Mouse (Mus musculus) thymus, adult 2 months (tissue): ENCODE data around the gene Styx.

Experiments used
- CTCF ChIP-seq: fragments of 200-500 bp; IDR thresholded peaks from 2 replicates; pipeline ENCODE4 v1.5.1; 2012; ENCODE audit warnings: mild to moderate bottlenecking, control low read depth, low read length, moderate library complexity, borderline replicate concordance; ENCODE audit not compliant: control insufficient read depth, poor library complexity, insufficient read depth; ENCODE audit errors: extremely low read depth
- POLR2A ChIP-seq: fragments of 200-500 bp; IDR thresholded peaks from 2 replicates; pipeline ENCODE4 v1.6.1; 2012; ENCODE audit warnings: mild to moderate bottlenecking, low read length, control low read depth, moderate library complexity; ENCODE audit not compliant: control insufficient read depth, poor library complexity, insufficient read depth; ENCODE audit errors: extremely low read depth

DNA sequence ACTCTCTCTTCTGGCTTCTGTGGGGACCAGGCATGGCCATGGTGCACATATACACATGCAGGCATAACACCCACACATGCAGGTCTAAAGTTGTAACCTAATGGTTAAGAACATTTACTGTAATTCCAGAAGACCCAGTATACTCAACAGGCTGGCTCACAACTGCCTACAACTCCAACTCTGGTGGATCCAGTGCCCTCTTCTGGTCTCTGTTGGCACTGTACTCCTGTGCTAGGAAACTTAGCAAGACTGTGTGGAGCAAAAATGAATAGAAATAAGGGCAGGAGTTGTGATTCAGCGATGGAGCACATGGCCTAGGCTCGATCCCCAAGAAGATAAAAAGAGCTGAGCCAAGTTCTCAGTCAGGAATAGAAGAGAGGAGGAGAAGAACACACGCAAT lies 48.9 kb downstream of the Styx start:
- TF ChIP-seq POLR2A: no peak
- TF ChIP-seq CTCF: no peak
